Mouse (Mus musculus): ENCODE measurements at regions not wholly inside any gene's neighbourhood (a gene's known extent, or its start where the extent isn't known, plus 50 kb on each side); places are given as distances from the start of the nearest gene placed in this dataset.

DNA sequence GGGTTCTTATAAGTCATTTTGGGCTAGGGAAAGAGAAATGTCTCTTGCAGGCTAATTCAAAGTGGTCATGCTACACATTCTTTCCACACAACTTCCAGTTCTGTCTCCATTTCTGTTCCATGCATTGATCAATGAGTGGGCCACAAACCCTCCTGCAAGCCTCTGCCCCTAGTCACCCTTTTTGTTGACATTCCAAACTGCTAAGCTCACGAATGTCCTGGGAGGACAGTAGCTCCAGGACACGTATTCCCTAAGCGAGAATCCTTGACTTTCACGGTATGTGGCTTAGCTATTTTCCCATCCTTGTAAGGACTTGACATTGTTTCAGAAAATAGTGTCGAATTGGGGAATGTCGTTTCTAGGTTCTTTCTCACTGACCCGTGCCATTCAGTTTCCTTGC, 91.1 kb upstream of the Bmp2 start:
- TF ChIP-seq TAL1 (IDR thresholded peaks at IDR 0.05; ENCODE audit: low read length) = no peak
- no peak for TF ChIP-seq GATA1 (IDR thresholded peaks at IDR 0.05; ENCODE audit: low read length)

Measured in erythroblast, embryonic 14.5 days (primary cell).